Mouse (Mus musculus) ES-E14 (cell line): Measurements from ENCODE around the gene Cnih4.

ENCODE experiments used
- CHD2 ChIP-seq: IDR thresholded peaks from 2 replicates; pipeline ENCODE4 v1.6.1; 2014; ENCODE audit warnings: mild to moderate bottlenecking, low read depth, low read length, inconsistent platforms
- HCFC1 ChIP-seq: IDR thresholded peaks from 2 replicates; pipeline ENCODE4 v1.6.1; 2012; ENCODE audit warnings: low read length, inconsistent platforms, borderline replicate concordance; ENCODE audit not compliant: insufficient read depth
- ZNF384 ChIP-seq: IDR thresholded peaks from 2 replicates; pipeline ENCODE4 v1.6.1; 2012; ENCODE audit warnings: low read depth, low read length, inconsistent platforms

- TF ChIP-seq ZNF384, result no peak
- no peak for TF ChIP-seq HCFC1
- no peak for TF ChIP-seq CHD2
Measured at GRCm38 (mm10) chr1:181131915-181132314, 12.6 kb upstream of the Cnih4 start.
